Mouse (Mus musculus) left cerebral cortex, adult 11 months (tissue): Measurements from ENCODE around the gene Kcnc3.
A peak's percentile ranks its signal among the peaks of the same experiment; 100 is the strongest.

Experiments
- DNase-seq: peaks from one replicate; pipeline ENCODE4 v3.0.0; 2022; ENCODE audit warnings: low spot score

The Kcnc3 gene

GRCm38 (mm10) chr7:44590402-44591347 lies at the start of gene Kcnc3:
Gene Kcnc3 (plus strand): TSS chr7:44590664.
- peak; percentile 92 for DNase-seq

GRCm38 (mm10) chr7:44542555-44542954 lies 47.9 kb upstream of the Kcnc3 start:
- DNase-seq = no peak

GRCm38 (mm10) chr7:44543071-44543470 lies 47.4 kb upstream of the Kcnc3 start:
- no peak for DNase-seq

DNA sequence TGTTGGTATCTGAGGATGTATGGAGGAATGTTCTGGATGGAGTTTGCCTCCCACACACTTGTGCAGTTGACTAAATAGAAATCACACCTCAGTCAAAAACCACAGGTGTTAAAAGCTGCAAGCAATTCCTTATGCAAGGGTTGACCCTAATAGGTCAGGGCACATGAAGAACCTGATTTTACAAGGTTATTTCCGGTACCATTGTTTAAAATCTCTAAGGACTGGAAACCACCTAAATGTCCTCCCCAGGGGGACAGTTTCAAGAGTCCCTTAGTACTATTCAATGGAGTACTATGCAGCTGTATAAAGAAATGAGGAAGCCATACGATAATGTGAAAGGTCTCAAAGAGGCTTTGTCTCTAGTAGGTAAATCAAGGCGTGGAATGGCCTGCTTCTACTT lies 44.2 kb upstream of the Kcnc3 start:
- no peak for DNase-seq

GRCm38 (mm10) chr7:44547041-44547440 lies 43.4 kb upstream of the Kcnc3 start:
- DNase-seq = no peak

DNA sequence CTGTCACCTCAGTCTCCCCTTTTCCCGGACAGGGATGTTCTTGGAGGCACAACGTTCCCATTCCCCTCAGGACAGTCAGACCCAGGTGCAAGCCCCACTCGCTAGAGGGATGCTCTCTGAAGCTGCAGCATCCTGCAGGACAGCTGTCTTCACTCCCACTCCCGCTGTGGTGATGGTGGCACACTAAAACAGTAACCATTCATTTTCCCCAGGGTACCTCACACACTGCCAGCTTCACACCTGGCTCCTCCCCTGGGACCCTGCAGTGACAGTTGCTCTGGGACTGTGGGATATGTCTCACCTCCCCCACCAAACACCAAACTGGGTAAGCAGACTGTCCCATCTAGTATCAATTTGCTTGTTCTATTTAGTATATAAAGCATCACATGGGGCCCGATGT lies 42.7 kb upstream of the Kcnc3 start:
- DNase-seq = no peak

GRCm38 (mm10) chr7:44548497-44549087 lies 41.9 kb upstream of the Kcnc3 start, which contains the start of gene Pold1:
Gene Pold1 (minus strand): TSS chr7:44548849.
- peak; percentile 99 for DNase-seq

DNA sequence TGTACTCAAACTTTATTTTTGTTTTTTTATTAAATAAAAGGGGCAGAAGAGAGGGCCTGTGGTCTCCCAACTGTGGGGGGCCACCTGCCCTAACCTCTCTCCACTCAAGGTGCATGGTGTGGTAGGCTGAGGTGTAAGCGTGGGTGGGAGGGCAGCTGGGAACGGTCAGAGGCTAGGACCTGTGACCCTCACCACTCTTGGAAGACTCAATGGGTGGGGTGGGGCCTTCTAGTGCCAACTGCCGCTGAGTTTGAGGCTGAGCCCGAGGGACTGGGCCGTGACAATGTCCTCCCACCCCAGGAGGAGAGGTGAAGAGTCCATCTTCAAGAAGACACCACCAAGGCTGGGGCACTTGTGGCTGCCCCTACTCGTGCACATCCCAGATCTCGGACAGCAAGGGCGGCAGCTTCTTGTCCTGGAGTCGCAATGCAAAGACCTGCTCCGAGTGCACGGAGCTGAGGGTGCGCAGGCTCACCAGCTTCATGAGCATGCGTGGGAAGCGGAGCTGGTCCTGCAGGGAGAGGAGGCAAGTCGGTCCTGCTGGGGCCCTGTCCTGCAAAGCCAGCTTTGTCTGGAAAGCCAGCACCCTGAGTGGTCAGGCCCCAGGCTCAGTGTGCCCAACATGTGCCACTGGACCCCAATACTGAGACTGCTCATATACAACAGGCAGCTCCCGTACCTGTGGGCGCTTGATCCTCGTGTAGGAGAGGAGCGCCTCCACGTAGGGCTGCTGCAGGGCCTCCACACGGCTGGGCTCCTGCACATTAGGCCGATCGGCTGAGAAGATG lies 40.6 kb upstream of the Kcnc3 start:
- no peak for DNase-seq

GRCm38 (mm10) chr7:44550409-44550678 lies 40.1 kb upstream of the Kcnc3 start:
- no peak for DNase-seq

- no peak for DNase-seq
These were observed 39.2 kb upstream of the Kcnc3 start for GRCm38 (mm10) chr7:44551301-44551700.

DNA sequence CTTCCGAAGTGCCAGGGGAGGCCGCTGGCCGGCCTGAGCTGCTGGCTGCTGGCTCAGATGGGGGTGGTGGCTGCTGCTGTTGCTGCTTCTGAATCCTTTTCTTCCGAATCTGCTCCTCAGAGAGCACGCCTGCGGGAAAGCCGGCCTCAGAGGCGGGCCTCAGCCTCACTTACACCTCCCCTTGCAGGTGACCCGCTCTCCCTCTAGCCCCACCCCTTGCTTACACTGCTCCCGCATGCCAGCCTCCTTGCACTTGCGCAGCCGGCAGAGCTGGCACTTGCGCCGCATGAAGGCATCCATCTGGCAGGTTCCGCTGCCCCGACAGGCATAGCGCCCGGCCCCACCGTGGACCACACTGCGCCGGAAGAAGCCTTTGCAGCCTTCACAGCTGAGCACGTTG lies 38.7 kb upstream of the Kcnc3 start:
- DNase-seq = no peak

DNA sequence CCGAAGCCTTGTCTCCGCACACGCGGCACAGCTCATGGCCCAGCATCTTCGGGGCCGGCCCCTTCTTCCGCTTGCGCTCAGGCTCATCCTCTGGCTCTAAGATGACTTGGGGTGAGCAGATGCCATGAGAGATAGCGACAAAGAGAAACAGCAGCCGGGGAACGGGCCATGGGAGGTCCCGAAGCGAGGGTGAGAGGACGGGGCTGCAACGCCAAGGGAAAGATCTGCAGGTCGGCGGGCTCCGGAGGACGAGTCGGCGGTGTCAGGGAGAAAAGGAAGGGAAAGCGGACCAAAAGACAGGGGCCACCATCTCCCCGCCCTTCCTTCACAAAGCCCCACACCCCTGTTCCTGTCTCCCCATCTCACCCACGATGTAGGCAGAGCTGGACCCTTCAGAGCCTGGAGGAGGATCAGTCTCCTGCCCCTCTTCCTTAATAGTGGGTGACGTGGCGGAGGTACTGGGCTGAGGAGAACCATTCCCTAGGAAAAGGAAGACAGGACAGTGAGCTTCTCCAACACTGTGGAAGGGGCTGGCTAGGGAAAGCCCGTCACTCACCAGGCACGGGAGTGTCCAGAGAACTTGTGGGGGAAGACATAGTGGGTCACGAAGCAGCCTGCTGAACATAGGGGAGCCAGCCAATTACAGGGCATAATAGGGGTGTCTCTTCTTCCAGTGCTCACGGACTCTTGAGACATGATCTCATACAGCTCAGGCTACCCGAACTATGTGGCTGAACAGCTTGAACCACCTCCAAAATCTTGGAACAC lies 38.1 kb upstream of the Kcnc3 start:
- no peak for DNase-seq

- DNase-seq = no peak
These were observed 37.2 kb upstream of the Kcnc3 start for GRCm38 (mm10) chr7:44553196-44553764.

- peak; percentile 90 for DNase-seq
These were observed 36.6 kb upstream of the Kcnc3 start, which contains the start of gene Nr1h2 for GRCm38 (mm10) chr7:44553826-44554225. Gene Nr1h2 (minus strand): TSS chr7:44553951.

DNA sequence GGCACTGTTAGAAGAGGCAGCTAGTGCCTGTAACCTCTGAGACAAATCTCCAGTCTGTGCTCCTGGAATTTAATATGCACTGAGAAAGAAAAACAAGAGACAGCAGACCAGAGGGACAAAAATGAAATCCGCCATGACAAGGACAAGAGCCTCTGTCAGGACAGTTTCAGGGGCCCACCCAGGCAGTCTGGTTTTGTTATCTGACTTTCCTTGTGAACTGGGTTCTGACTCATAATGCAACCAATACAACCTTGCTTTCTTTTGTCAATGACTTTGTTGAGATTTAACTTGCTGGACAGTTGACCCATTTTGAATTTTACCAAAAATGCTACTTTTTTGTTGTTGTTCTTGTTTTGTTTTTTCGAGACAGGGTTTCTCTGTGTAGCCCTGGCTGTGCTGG lies 32.8 kb upstream of the Kcnc3 start:
- DNase-seq = no peak

- DNase-seq = no peak
These were observed 29.7 kb upstream of the Kcnc3 start for GRCm38 (mm10) chr7:44560435-44561400.

DNA sequence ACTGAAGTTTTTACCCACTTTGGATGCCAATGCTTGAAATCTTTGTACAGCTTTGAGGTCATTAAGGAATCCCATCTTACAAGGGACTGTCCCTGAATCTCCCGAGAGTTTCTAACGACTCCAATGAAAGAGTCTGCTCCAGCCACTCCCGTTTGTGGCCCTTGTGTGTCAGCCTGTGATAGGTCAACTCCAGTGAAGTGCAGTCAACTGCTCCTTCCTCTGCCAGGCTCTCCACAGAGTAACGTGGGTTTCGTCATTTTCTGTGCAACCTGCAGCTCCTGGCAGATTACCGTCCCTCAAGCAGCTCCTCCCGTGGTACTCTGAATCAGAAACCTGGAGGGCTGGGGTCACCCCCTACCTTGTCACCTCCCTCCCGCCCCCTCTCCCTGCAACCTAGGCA lies 27.2 kb upstream of the Kcnc3 start:
- no peak for DNase-seq

GRCm38 (mm10) chr7:44564486-44564885 lies 26.0 kb upstream of the Kcnc3 start:
- DNase-seq = no peak

DNA sequence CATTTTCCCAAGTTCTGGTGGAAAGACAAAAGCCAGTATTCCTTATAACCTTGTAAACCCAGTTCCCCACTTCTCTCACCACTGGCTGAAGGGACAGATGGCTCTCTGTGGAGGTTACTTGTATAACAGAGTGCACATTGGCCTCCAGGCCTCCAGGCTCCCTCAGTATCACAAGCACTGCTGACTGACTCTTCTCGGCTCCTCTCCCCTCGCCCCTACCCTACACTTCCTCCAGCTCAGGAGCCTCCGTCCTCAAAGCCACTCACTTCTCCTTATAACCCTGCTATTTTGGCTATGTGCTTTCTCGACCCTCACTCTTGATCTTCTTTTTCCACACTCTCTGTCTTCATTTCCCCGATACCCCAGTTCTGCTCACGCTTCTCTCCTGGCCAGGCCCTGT lies 25.1 kb upstream of the Kcnc3 start:
- DNase-seq = no peak

DNA sequence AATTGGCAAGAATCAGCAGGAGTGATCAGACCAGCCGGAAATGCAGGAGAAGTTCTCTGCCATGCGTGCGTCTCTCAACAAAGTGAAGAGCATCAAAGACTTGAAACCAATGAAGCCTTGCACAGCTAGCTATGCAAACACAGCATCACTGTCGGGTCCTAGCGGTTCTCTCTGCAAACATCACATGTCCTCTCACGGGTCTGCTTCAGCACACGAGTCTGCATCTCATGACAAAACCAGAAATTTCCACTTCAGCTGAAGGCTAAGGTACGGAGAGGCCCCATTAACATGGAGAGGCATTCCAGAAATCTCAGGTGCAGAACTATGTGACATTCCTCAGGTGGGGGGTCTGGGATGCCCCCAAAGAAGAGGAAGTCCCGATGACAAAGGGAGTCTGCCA lies 21.7 kb upstream of the Kcnc3 start:
- DNase-seq = no peak

DNA sequence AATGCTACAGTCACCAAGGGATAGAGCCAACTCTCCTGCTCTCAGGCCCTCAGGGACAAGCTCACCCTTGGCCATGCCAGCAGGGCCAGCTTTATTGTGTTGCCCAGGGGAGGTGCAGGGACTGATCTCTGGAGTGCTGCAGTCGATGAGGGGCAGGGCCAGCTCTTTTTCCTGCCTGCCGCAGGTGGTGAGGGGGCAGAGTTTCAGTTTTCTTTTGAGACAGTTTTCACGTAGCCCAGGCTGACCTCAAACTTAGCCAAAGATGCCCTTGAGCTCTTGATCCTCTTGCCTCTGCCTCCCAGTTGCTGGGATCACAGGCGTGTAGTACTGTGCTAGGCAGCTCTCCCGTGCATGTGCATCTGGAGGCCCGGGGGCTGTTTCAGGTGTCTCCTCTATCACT lies 19.5 kb upstream of the Kcnc3 start:
- DNase-seq = no peak
